Mouse (Mus musculus): ENCODE data around the gene Map2k1. TPM values are rescaled to one million over a fixed set of nuclear protein-coding genes. Genes with fewer than 3 reads are reported as not detected.
"Not testable (repeated sequence)": the region's sequence is repeated elsewhere in the genome, so short reads cannot be mapped to it uniquely, and the experiment has no call there.

The Map2k1 gene
- total and polyA plus RNA-seq, 2 experiments from 2014 or later = 77.9 to 99.5 TPM

DNA sequence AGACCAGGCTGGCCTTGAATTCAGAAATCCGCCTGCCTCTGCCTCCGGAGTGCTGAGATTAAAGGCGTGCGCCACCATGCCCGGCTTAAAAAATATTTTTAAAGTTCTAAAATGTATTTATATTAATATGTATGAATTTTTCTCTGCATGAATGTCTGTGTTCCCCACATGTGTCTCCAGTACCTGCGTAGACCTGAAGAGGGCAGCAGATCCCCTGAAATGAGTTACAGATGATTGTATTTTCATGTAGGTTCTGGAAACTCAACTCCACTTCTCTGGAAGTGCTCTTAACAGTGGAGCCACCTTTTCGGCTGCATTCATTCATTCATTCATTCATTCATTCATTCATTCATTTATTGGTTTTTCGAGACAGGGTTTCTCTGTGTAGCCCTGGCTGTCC lies 24.3 kb upstream of the Map2k1 start:
- Histone ChIP-seq H3K4me3 (ENCODE audit: low read length) (no peak overlapping the region), H3K4me2 (ENCODE audit: low read depth, low read length) (no peak overlapping the region), H3K27ac (no peak overlapping the region), H3K36me3 (ENCODE audit: insufficient read depth, low read length) (no peaks in the 10 kb centered on the region), H3K9ac (replicated peaks; ENCODE audit: low read length) (no peak overlapping the region), H3K4me1 (ENCODE audit: insufficient read depth, low read length) (no peaks in the 10 kb centered on the region), H3K9me3 (ENCODE audit: low read length) (no peaks in the 10 kb centered on the region), H3K27me3 (ENCODE audit: insufficient read depth, low read length) (no peaks in the 10 kb centered on the region)
- DNase-seq (ENCODE audit: low spot score) = peak; percentile 82
- peak; percentile 79 for TF ChIP-seq CTCF (IDR thresholded peaks at IDR 0.05; ENCODE audit: low read depth)
- 64% methylated on average over 8 of the region's 8 CpGs for WGBS
- no peak for ATAC-seq

DNA sequence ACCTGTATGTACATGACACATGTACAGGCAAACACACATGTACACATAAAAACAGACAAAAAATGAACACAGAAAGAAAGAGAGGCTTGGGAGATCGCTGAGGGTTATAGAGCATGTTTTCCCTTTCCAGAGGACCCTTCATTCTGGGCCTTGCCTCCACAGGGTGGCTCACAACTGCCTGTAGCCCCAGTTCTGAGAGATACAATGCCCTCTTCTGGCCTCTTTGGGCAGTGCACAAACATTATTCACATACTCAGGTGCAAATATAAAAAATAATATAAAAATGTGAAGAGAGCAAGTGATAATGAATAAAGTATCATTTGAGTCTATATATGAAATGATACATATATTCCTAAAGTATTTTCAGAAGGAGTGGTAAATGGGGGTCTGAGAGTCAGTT lies 21.5 kb upstream of the Map2k1 start:
- DNase-seq (ENCODE audit: low spot score) = peak; percentile 14
- H3K36me3 ChIP-seq (ENCODE audit: insufficient read depth, low read length) = no peaks in the 10 kb centered on the region
- no peak overlapping the region for H3K4me2 ChIP-seq (ENCODE audit: low read depth, low read length)
- peak; percentile 39 for TF ChIP-seq CTCF (IDR thresholded peaks at IDR 0.05; ENCODE audit: low read depth)
- 77% methylated on average over 1 of the region's 1 CpGs for WGBS
- no peaks in the 10 kb centered on the region for H3K9me3 ChIP-seq (ENCODE audit: low read length)
- ATAC-seq = no peak
- no peak overlapping the region for H3K9ac ChIP-seq (replicated peaks; ENCODE audit: low read length)
- H3K27me3 ChIP-seq (ENCODE audit: insufficient read depth, low read length) = no peaks in the 10 kb centered on the region
- H3K27ac ChIP-seq = no peak overlapping the region
- H3K4me3 ChIP-seq (ENCODE audit: low read length) = no peak overlapping the region
- H3K4me1 ChIP-seq (ENCODE audit: insufficient read depth, low read length) = no peaks in the 10 kb centered on the region

DNA sequence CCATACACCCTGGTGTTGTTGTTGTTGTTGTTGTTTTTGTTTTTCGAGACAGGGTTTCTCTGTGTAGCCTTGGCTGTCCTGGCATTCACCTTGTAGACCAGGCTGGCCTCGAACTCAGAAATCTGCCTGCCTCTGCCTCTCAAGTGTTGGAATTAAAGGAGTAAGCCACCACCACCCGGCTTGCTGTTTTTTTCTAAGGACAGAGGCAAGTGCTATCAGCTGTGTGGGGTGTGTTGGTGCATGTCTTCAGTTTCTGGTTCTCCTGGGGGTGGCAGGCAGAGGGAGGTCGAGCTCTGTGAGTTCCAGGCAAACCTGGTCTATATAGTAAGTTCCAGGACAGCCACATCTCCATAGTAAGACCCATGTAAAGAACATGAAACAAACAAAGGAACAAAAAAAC lies 20.9 kb upstream of the Map2k1 start:
- 79% methylated on average over 4 of the region's 4 CpGs for WGBS
- TF ChIP-seq CTCF (IDR thresholded peaks at IDR 0.05; ENCODE audit: low read depth) = no peak
- no peak overlapping the region for H3K4me3 ChIP-seq (ENCODE audit: low read length)
- no peak overlapping the region for H3K4me2 ChIP-seq (ENCODE audit: low read depth, low read length)
- no peak for ATAC-seq
- no peaks in the 10 kb centered on the region for H3K4me1 ChIP-seq (ENCODE audit: insufficient read depth, low read length)
- H3K9me3 ChIP-seq (ENCODE audit: low read length) = no peaks in the 10 kb centered on the region
- no peak overlapping the region for H3K9ac ChIP-seq (replicated peaks; ENCODE audit: low read length)
- no peak overlapping the region for H3K27ac ChIP-seq
- H3K27me3 ChIP-seq (ENCODE audit: insufficient read depth, low read length) = no peaks in the 10 kb centered on the region
- no peaks in the 10 kb centered on the region for H3K36me3 ChIP-seq (ENCODE audit: insufficient read depth, low read length)
- no peak for DNase-seq (ENCODE audit: low spot score)

- no peak overlapping the region for H3K9ac ChIP-seq (replicated peaks; ENCODE audit: low read length)
- DNase-seq (ENCODE audit: low spot score) = no peak
- no peaks in the 10 kb centered on the region for H3K9me3 ChIP-seq (ENCODE audit: low read length)
- WGBS = 52% methylated on average over 4 of the region's 4 CpGs
- ATAC-seq = no peak
- no peak for TF ChIP-seq CTCF (IDR thresholded peaks at IDR 0.05; ENCODE audit: low read depth)
- H3K27ac ChIP-seq = no peak overlapping the region
- no peak overlapping the region for H3K4me3 ChIP-seq (ENCODE audit: low read length)
- H3K36me3 ChIP-seq (ENCODE audit: insufficient read depth, low read length) = no peaks in the 10 kb centered on the region
- no peaks in the 10 kb centered on the region for H3K4me1 ChIP-seq (ENCODE audit: insufficient read depth, low read length)
- H3K27me3 ChIP-seq (ENCODE audit: insufficient read depth, low read length) = no peaks in the 10 kb centered on the region
- no peak overlapping the region for H3K4me2 ChIP-seq (ENCODE audit: low read depth, low read length)
These were observed 20.3 kb upstream of the Map2k1 start for GRCm38 (mm10) chr9:64273757-64274156.

DNA sequence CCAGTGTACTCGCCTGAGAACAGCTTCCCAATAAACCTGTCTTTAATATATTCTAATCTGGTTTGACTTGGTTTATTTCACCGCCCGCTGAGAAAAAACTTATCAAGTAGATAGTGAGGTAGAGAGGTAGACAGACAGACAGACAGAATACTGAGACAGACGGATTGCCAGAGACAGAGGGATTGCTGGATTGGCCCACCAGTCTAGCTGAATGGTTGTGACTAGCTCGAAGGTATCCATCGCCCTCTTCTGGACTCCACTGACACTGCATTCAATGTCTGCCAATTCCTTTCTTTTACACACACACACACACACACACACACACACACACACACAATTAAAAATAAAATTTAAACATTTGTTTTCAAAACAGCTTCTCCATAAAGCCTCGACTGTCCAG lies 19.2 kb upstream of the Map2k1 start:
- WGBS = 50% methylated on average over 7 of the region's 7 CpGs

DNA sequence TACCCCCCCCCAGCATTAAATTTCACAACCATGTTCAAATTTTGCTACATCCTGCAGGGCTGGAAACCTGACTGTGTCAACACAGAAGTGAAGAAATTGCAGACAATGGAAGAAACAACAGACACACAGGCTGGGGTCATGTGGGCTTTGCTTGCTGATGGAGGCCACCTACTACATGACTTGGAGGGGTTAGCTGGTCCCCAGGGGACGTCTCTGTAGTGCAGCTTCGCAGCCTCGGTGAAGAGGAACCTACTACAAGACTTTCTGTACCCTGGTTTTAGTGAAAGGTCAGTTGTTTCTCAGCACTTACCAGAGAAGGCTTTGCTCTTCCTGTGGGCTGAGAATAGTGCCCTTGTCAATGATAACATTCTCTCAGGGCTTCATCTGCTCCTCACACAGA lies 17.8 kb upstream of the Map2k1 start:
- H3K4me3 ChIP-seq (ENCODE audit: low read length) = no peak overlapping the region
- WGBS = 76% methylated on average over 3 of the region's 3 CpGs
- H3K9me3 ChIP-seq (ENCODE audit: low read length) = no peaks in the 10 kb centered on the region
- no peak overlapping the region for H3K4me2 ChIP-seq (ENCODE audit: low read depth, low read length)
- H3K27ac ChIP-seq = no peak overlapping the region
- no peaks in the 10 kb centered on the region for H3K36me3 ChIP-seq (ENCODE audit: insufficient read depth, low read length)
- no peaks in the 10 kb centered on the region for H3K4me1 ChIP-seq (ENCODE audit: insufficient read depth, low read length)
- ATAC-seq (no peak), DNase-seq (ENCODE audit: low spot score) (no peak)
- no peak for TF ChIP-seq CTCF (IDR thresholded peaks at IDR 0.05; ENCODE audit: low read depth)
- H3K9ac ChIP-seq (replicated peaks; ENCODE audit: low read length) = no peak overlapping the region
- H3K27me3 ChIP-seq (ENCODE audit: insufficient read depth, low read length) = no peaks in the 10 kb centered on the region

More for the DNA sequence above, 19.2 kb upstream of the Map2k1 start:
- Histone ChIP-seq H3K27ac (no peak overlapping the region), H3K4me3 (ENCODE audit: low read length) (no peak overlapping the region), H3K4me1 (ENCODE audit: insufficient read depth, low read length) (no peaks in the 10 kb centered on the region), H3K9me3 (ENCODE audit: low read length) (no peaks in the 10 kb centered on the region), H3K36me3 (ENCODE audit: insufficient read depth, low read length) (no peaks in the 10 kb centered on the region), H3K9ac (replicated peaks; ENCODE audit: low read length) (no peak overlapping the region), H3K4me2 (ENCODE audit: low read depth, low read length) (no peak overlapping the region), H3K27me3 (ENCODE audit: insufficient read depth, low read length) (no peaks in the 10 kb centered on the region)
- no peak for ATAC-seq
- peak; percentile 71 for TF ChIP-seq CTCF (IDR thresholded peaks at IDR 0.05; ENCODE audit: low read depth)
- DNase-seq (ENCODE audit: low spot score) = peak; percentile 64

DNA sequence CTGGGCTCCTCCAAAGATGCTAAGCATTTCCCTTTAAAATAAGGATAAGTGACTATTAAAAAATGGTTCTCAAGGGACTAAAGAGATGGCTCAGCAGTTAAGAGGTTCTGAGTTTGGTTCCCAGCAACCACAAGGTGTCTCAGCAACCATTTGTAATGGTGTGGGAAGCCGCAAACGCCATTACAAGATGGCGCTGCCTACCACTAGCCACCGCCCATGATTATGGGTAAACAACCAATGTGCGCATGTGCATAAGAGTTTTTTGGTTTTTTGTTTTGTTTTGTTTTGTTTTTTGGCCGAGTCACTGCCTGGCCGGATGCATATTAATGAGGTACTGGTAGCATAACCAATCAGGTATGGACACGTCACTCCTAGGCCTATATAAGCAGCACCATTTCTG lies 15.4 kb upstream of the Map2k1 start:
- H3K4me1 ChIP-seq (ENCODE audit: insufficient read depth, low read length); ATAC-seq: not testable (repeated sequence)

More for the DNA sequence above, 15.4 kb upstream of the Map2k1 start:
- not testable (repeated sequence) for H3K4me2 ChIP-seq (ENCODE audit: low read depth, low read length); H3K9ac ChIP-seq (replicated peaks; ENCODE audit: low read length); H3K4me3 ChIP-seq (ENCODE audit: low read length); DNase-seq (ENCODE audit: low spot score); H3K27ac ChIP-seq; H3K36me3 ChIP-seq (ENCODE audit: insufficient read depth, low read length); H3K9me3 ChIP-seq (ENCODE audit: low read length); H3K27me3 ChIP-seq (ENCODE audit: insufficient read depth, low read length)
- WGBS = 93% methylated on average over 8 of the region's 8 CpGs

Measured in hindbrain, postnatal 0 days (tissue).